Mouse (Mus musculus) left cerebral cortex, adult 6 months (tissue): ENCODE data around the gene Cyb561d2. TPM values are rescaled to one million over a fixed set of nuclear protein-coding genes. Genes with fewer than 3 reads are reported as not detected.

Source experiments
- long read RNA-seq, 2 experiments: library from polyadenylated mRNA; unstranded; transcript quantifications; one replicate each; pipeline ENCODE4 v2.0.0; 2019 to 2020
- polyA plus RNA-seq: library from polyadenylated mRNA; unstranded; fragments of <200 nt; fragmentation: Nextera tagmentation; gene quantifications from 2 replicates; pipeline ENCODE4 v1.2.3, GENCODE M21; 2021

Gene Cyb561d2
- 34.9 and 46.6 TPM in 2 replicates for polyA plus RNA-seq
- long read RNA-seq, experiment 1, transcript Cyb561d2-201 (3 exons, 1,786 nt), result major isoform, 33 of 64 reads
- long read RNA-seq, experiment 1, transcript Cyb561d2-205 (4 exons, 1,162 nt), result minor isoform, 25 of 64 reads
- long read RNA-seq, experiment 1, partial matches to known transcripts, result 2 of 64 reads
- long read RNA-seq, experiment 1, other reads (novel, unspliced or antisense), result 4 of 64 reads
- long read RNA-seq, experiment 2, transcript Cyb561d2-201 (3 exons, 1,786 nt), result minor isoform, 19 of 50 reads
- long read RNA-seq, experiment 2, transcript Cyb561d2-205 (4 exons, 1,162 nt), result major isoform, 20 of 50 reads
- long read RNA-seq, experiment 2, partial matches to known transcripts, result 1 of 50 reads
- long read RNA-seq, experiment 2, other reads (novel, unspliced or antisense), result 8 of 50 reads

DNA sequence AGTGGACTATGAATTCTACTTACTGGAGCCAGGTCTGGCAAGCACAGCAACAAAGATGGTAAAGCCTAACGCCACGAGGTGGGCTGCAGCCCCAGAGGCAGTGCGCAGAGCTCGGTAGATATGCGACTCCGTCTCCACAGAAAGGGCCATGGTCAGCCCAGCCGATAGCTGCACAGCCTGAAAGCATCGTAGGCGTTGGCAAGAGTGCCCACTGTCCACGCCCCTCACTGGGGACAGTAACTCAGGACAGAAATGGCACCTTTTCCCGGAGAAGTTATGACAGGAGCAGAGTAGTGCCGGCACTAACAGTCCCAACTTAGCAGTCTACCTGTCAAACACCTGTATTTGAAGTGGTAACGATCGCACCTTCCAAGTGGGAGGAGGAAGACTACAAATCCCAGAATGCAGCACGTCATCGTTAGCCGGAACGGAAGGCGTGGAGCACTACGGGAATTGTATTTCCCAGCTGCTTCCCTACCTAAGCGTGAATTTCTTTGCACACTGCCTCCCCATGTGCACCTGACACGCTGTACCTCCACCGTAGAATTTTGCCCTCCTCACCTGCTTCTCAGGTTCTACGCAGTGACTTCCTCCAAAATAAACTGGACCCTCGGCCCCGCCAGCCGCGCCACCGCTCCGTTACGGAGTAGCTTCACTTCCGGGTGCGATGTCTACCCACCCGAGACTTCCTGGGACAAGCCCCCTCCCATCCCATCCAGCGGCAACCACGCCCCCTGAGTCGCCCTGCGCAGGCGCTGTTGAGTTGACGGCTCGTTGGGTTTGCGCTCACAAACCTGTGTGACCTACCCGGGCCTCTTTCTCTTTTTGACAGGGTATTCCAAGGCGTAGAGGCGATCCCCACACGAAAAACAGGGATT is at the start of gene Cyb561d2, which contains the start of gene Nprl2:
Cyb561d2 (minus strand) TSS at position 720 of the 878 bp plus-strand sequence.
Nprl2 (plus strand) TSS at position 753 of the 878 bp plus-strand sequence.

GRCm38 (mm10) chr9:107586974-107587832 is 45.2 kb upstream of the Cyb561d2 start, which contains the start of gene Ifrd2:
TSS of gene Ifrd2 (plus strand) at chr9:107587642.

DNA sequence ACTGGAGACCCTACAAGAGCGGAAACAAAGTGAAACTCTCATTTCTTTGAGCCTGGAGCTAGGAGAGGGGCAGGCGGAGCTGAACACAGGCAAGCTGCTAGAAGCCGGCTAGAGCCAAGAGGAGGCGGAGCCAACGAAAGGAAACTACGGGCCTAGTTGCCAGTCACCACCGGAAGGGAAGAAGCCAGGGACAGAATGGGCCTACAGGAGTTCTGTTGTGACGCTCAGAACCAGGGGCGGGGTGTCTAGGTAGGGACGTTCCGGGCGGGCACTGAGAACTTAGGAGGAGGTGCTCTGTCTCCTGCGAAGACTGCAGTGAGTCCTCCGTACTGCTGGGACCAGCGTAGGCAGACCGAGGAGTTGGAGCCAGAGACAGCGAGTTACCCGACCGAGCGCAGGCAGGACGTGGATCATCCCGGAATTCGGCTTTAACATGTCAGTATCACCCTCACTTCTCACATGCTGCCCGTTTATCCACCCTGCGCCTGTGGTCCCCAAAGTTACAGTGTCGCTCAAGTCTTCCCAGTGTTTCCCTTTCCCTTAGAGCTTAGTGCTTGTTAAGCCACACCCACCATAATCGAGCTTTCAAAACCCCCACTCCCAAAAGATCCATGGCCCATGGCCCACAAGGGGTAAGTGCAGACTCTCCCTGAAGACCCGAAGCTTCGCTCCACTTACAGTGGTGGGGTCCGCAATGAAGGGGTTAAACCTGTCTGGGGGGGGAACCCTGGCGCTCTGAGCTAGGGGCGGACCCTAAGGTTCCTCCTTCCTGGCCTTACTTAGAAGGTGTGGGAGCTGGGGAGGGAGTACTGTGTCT is 38.7 kb upstream of the Cyb561d2 start, which contains the start of gene Hyal3:
Hyal3 (plus strand) TSS at position 318 of the 817 bp plus-strand sequence.

GRCm38 (mm10) chr9:107578587-107578986 is 36.6 kb upstream of the Cyb561d2 start, which contains the start of gene Naa80:
TSS of gene Naa80 (plus strand) at chr9:107578887.

GRCm38 (mm10) chr9:107576357-107577107 is 34.5 kb upstream of the Cyb561d2 start, which contains the start of gene Hyal1:
TSS of gene Hyal1 (plus strand) at chr9:107576927.

DNA sequence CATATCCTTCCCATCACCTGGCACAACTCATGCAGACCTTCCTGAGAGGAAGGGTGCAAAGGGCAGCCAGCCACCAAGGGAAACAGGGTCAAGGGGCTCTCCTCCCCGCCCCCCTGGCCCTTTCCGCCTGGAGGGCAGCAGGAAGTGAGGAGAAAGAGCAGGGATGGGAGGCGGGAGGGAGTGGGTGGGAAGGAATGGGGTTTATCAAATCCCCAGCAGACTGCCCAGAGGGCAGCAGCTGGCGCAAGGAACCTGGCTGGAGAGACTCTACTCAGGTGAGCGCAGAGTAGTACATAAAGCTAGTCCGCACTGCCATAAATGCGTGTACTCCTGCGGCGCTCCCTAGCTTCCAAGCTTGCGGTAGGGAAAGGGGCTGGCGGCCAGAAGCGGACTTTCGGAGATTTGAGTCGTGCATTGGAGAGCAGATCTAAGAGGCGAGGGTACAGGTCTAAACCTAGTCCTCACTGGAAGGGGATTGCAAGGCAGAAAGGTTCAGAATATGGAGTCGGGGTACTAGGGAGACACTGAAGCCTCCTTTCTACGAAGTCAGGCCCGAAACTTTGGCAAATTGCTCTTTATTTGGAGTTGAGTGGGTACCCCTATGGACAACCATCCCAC is 25.8 kb upstream of the Cyb561d2 start, which contains the start of gene Hyal2:
Hyal2 (plus strand) TSS at position 244 of the 618 bp plus-strand sequence.

DNA sequence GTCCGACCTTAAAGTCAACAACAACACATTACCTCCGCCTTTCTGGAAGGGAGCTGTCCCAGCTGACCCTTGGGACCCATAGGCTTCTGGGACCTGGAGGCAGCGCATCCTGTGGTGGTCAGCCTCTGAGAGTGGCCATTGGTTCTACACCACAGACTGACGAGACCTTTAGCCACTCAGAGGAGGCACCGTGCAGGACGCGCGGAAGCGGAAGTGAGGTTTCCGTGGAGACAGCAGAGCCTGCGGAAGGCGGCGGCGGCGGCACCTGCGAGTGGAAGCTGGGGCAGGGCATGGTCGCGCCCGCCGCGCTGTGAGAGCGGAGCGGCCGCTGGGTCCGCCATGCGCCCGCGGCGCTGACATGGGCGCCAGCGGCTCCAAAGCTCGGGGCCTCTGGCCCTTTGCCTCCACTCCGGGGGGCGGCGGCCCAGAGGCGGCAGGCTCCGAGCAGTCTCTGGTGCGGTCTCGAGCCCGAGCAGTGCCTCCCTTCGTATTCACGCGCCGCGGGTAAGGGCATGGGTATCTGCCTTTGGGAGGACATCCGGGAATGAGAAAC is 21.1 kb upstream of the Cyb561d2 start, which contains the start of gene Tusc2:
Tusc2 (plus strand) TSS at position 227 of the 553 bp plus-strand sequence.

DNA sequence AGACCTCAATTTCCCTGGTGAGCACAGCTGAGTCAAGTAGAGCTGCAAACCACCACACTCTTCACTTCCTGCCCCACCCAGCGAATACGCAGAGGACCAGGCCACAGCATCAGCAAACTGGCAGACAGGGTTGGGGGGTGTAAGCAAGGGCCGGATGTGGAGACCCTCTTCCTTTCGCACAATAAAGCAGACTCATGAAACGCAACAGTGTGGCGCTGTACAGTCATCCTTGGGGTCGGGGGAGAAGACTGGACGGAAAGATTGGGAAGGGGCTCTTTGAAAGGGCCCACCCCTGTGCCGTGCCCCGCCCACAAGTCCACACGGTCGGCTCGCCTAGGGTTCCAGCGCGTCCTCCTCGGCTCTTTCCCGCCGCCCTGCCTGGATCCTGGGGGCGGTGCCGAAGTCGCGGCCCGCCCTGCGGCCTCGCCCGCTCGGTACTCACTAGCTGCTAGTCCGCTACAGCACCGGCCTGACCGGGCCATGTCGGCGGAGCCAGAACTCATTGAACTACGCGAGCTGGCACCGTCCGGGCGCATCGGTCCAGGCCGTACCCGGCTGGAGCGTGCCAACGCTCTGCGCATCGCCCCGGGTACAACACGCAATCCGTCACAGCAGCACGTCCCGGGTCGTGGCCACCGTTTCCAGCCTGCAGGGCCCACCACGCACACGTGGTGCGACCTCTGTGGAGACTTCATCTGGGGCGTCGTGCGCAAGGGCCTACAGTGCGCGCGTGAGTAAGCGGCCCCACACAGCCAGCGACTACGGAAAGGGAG is 9.3 kb upstream of the Cyb561d2 start, which contains the start of gene Rassf1:
Rassf1 (plus strand) TSS at position 439 of the 773 bp plus-strand sequence.

GRCm38 (mm10) chr9:107547026-107547425 is 5.0 kb upstream of the Cyb561d2 start, which contains the start of gene Zmynd10:
TSS of gene Zmynd10 (plus strand) at chr9:107547298.

GRCm38 (mm10) chr9:107533791-107534407 is 8.1 kb downstream of the Cyb561d2 start, which contains the start of gene Tmem115:
TSS of gene Tmem115 (plus strand) at chr9:107533945.

Other genes starting within 250 kb of the Cyb561d2 start
- 5.4 and 7.4 TPM in 2 replicates for gene Cish, start 246.2 kb downstream of the Cyb561d2 start, polyA plus RNA-seq
- gene Hemk1, start 203.8 kb downstream of the Cyb561d2 start, polyA plus RNA-seq, result 10.7 and 14.4 TPM in 2 replicates
- gene 6430571L13Rik, start 201.6 kb downstream of the Cyb561d2 start, polyA plus RNA-seq, result 1.4 and 1.5 TPM in 2 replicates
- 3.9 and 5.6 TPM in 2 replicates for gene Cacna2d2, start 142.6 kb downstream of the Cyb561d2 start, polyA plus RNA-seq
- 38.4 and 40.4 TPM in 2 replicates for gene Tmem115, start 8.2 kb downstream of the Cyb561d2 start, polyA plus RNA-seq
- 62.2 and 70.1 TPM in 2 replicates for gene Nprl2, start within 50 bp of the Cyb561d2 start, polyA plus RNA-seq
- 3.4 and 5.1 TPM in 2 replicates for gene Zmynd10, start 5.1 kb upstream of the Cyb561d2 start, polyA plus RNA-seq
- 11.1 and 12.9 TPM in 2 replicates for gene Rassf1, start 9.4 kb upstream of the Cyb561d2 start, polyA plus RNA-seq
- 109 and 120 TPM in 2 replicates for gene Tusc2, start 21.1 kb upstream of the Cyb561d2 start, polyA plus RNA-seq
- 11.2 and 13.4 TPM in 2 replicates for gene Hyal2, start 25.8 kb upstream of the Cyb561d2 start, polyA plus RNA-seq
- 2.2 and 2.6 TPM in 2 replicates for gene Hyal1, start 34.7 kb upstream of the Cyb561d2 start, polyA plus RNA-seq
- 6.1 and 9.8 TPM in 2 replicates for gene Naa80, start 36.7 kb upstream of the Cyb561d2 start, polyA plus RNA-seq
- gene Hyal3, start 38.6 kb upstream of the Cyb561d2 start, polyA plus RNA-seq, result 0.40 and 0.54 TPM in 2 replicates
- gene Ifrd2, start 45.4 kb upstream of the Cyb561d2 start, polyA plus RNA-seq, result 3.6 and 4.9 TPM in 2 replicates
- gene Sema3b, start 67.0 kb upstream of the Cyb561d2 start, polyA plus RNA-seq, result 1.7 and 2.5 TPM in 2 replicates
- 38.9 and 84.2 TPM in 2 replicates for gene Gnai2, start 93.2 kb upstream of the Cyb561d2 start, polyA plus RNA-seq
- gene Slc38a3, start 127.3 kb upstream of the Cyb561d2 start, polyA plus RNA-seq, result 41.4 and 55.2 TPM in 2 replicates
- gene Gnat1, start 137.5 kb upstream of the Cyb561d2 start, polyA plus RNA-seq, result 10.7 and 19.3 TPM in 2 replicates
- gene Sema3f, start 168.3 kb upstream of the Cyb561d2 start, polyA plus RNA-seq, result 1.1 and 5.3 TPM in 2 replicates
- gene Rbm5, start 228.8 kb upstream of the Cyb561d2 start, polyA plus RNA-seq, result 33.3 and 36.9 TPM in 2 replicates